Mouse (Mus musculus) E14TG2a.4 (cell line): Measurements from ENCODE around the gene Hmga1.

Experiments
- CTCF ChIP-seq: conservative IDR thresholded peaks from 2 replicates; pipeline ENCODE4 v1.5.1; 2014; ENCODE audit warnings: low read length
- POU5F1 ChIP-seq: IDR thresholded peaks from 2 replicates; pipeline ENCODE4 v1.6.1; 2014; ENCODE audit warnings: low read length, borderline replicate concordance

DNA sequence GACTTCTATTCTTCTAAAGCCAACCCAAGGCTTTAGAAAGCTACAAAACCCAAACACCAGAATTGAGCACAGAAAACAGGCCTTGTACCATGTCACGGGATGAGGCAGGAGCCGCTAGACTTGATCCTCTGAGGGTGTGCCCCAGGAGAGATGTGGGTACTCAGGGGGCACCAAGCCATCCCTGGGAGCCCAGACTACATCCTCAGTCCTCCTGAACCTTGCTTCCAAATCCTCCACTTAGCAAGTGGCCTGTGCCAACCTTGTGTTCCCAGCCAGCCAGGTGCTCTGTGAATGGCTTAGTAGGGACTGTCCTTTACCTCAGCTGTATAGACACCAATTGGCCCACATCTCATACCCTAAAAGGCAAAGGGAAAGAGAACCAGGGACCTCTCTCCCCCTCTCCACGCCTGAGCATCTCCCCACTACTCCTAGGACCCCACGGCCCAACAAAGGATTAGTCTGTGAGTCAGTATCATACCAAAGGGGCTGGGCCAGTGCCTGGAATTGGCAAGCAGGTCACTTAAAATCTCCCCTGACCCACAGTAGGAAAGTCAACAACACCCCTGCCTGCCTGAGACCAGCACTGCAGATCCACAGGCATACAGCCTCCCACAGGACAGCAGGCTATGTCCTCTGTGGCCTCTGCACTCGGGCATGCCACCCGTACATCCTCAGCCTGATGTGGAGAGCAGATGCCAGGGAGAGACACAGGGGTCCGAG lies 49.3 kb upstream of the Hmga1 start:
- TF ChIP-seq CTCF (no peak), POU5F1 (no peak)
